Mouse (Mus musculus) lung, postnatal 0 days (tissue): Measurements from ENCODE around the gene Cpa1.

Experiments
- CTCF ChIP-seq: IDR thresholded peaks from 2 replicates; pipeline ENCODE4 v1.5.1; 2016; ENCODE audit warnings: antibody characterized with exemption, mild to moderate bottlenecking
- EP300 ChIP-seq: IDR thresholded peaks from 2 replicates; pipeline ENCODE4 v1.6.1; 2016; ENCODE audit warnings: antibody characterized with exemption, mild to moderate bottlenecking, control low read depth

DNA sequence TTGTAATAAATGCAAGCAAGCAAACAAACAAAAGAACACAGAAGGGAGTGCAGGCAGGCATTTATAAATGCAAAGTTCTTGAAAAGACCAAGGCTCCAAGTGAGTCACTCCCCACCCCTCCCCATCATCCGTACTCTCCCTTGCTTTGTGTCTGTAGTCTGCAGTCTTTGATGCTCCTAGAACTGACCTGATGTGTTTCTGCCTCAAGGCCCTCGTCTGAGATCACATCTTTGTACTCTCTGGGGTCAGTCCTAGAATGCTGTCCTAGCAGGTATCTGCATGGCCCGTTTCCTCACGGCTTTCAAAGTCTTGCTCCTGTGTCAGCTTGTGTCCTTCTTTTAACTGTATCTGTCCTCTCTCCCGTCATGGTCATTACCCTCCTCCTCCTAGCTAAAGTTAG is 19.4 kb upstream of the Cpa1 start:
- TF ChIP-seq CTCF (no peak), EP300 (no peak)
